Mouse (Mus musculus): Measurements from ENCODE around the gene Pkhd1.

DNA sequence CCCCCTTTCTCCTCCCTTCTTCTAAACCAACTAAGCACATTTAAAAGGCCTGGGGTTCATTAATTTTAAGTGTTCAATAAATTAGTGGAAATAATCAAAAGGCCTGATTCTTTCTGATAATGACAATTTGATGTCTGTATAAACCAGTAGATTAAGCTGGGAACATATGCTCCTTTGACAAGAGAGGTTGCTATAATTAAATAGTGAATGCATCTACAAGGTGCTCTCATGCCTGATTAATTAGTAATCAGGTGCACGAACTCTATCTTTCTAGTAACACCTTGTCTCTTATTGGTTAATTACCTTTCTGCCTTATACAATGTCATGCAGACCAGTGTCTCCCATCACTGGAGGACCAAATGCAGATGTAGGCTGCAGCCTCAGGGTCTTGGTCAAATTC lies 329.2 kb downstream of the Pkhd1 start:
- TF ChIP-seq POLR2A (IDR thresholded peaks at IDR 0.05; ENCODE audit: extremely low read depth, insufficient read depth, low read length) (no peak), CTCF (IDR thresholded peaks at IDR 0.05; ENCODE audit: low read depth, low read length) (no peak)
